Mouse (Mus musculus) kidney, postnatal 10 days (tissue): ENCODE measurements around the gene Rfpl4b.
"Not testable (repeated sequence)": the region's sequence is repeated elsewhere in the genome, so short reads cannot be mapped to it uniquely, and the experiment has no call there.

ENCODE experiments used
- DNase-seq: peaks from one replicate; pipeline ENCODE4 v3.0.0; 2021; ENCODE audit warnings: mixed read lengths

Rfpl4b gene

GRCm38 (mm10) chr10:38821679-38822078, at the start of gene Rfpl4b:
TSS of gene Rfpl4b (minus strand) at chr10:38821779.
- no peak for DNase-seq

DNA sequence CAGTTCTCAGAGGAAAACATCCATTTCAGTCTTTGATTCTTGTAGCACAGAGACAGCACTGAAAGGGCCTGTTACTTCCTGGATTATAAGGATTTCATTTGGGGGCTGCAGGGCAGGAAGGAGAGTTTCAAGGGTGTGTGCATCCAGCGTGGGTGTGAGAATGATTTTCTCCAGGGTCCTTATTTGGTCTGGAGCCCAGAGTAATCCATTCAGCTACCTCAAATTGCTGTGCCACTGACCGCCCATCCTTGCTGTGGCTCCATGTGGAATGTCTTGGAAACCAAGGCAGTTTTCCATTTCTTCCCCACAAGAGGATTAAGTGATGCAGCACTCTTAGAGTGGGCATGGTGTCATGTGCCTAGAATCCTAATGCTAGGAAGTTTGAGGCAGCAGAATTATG, 33.6 kb upstream of the Rfpl4b start:
- DNase-seq = peak; percentile 8

DNA sequence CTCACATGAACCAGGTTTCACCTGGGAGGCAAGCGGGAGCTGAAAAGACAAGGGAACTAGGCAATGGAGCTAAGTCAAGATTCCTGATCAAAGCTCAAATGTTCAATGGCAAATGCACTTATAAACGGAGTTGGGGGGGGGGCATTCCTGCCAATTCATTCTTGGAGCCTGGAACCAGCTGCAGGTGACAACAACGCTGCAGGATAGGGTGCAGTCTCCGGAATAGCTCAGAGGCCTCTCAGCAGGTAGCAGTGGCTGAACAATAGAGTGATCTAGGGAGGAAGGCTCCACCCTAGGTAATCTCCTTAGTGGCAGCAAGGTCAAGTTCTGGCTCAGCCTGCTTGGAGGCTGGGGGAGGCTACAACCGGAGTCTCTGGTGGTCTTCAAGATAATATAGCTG, 28.4 kb upstream of the Rfpl4b start:
- DNase-seq = not testable (repeated sequence)

- DNase-seq = peak; percentile 84
These were observed 27.4 kb upstream of the Rfpl4b start for GRCm38 (mm10) chr10:38848884-38849499.

DNA sequence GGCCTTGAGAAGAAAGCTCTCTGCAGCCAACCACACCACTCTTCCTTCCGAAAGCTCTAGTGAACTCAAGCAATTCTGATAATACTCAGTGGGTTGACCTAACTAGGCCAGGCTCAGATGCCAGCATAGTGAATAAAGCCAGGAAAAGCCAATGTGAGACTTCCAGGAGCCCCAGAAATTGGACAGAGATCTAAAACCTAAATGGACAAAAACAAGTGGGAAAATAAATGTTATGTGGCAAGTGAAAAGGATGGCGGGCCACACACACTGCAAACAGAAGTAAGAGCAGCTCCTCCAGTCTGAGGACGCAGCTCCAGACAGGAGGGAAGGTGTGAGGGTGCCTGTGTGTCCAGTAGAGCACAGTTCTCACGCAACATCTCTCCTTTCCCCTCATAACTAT, 26.7 kb upstream of the Rfpl4b start:
- DNase-seq = no peak

GRCm38 (mm10) chr10:38823741-38824140, 2.2 kb upstream of the Rfpl4b start:
- no peak for DNase-seq

GRCm38 (mm10) chr10:38806056-38806455, 15.5 kb downstream of the Rfpl4b start:
- DNase-seq = no peak

DNA sequence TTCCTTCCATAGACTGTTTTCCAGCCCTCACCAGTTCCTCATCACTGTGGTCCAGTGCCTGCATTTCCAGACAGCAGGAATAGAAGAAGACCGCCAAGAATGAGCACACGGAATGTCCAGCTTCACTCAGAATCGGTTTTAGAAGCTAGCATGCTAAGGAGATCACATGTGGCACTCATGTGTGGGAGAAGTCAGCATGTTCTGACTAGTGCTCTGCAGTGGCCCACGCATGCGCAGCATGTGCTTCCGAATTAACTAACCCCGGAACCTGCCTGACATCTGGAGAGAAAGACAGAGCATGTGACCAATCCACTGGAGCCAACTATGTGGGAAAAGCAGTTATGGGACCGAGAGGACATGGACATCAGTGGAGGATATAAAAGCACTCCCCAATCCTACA, 17.5 kb downstream of the Rfpl4b start:
- DNase-seq = no peak

DNA sequence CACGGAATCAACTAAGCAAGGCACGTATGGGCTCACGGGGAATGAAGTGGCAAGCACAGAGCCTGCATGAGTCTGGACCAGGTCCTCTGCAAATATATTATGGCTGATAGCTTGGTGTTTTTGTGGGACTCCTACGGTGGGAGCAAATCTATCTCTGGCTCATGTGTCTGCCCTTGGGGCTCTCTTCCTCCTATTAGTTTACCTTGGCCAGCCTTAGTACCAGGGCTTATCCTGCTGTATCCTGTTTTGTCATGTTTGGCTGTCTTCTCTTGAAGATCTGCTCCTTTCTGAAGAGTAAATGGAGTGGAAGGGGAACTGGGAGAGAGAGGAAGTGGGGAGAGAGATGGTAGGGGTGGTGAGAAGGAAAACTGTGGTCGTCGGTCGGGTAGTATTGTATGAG, 18.3 kb downstream of the Rfpl4b start:
- DNase-seq = no peak

DNA sequence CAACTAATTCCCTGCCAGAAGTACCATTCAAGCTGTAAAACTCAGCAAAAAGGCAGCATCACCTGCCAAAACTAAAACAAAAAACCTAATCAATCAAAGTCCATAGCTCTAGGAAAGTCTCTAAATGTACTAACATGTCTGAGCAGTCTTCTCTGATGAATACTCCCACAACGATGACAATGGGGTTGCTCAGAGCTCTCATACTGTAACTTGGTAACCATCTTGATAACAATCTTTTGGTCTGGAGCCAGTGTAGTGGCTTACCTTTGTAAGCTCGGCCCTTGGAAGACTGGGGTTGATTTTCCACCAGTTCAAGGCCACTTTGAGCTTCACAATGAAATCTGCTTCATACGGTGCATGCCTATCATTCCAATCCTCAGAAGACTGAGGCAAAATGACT, 33.0 kb downstream of the Rfpl4b start:
- no peak for DNase-seq
